Comparison of ENCODE assay signal across 10 mouse cellular contexts in genomic region chr4:44910065-44910464, GRCm38 (mm10).
DNase-seq lines count a peak whose midpoint lies in the region; TF ChIP-seq lines count a peak whose summit lies in the region.
"Had no signal": no experiment of that assay in that cellular context is flagged by ENCODE, and none has a peak within 500 bp of the region (broad histone marks: within the 10 kb centered on the region; RNA-seq: fewer than 3 reads in every experiment).

No protein-coding gene starts in this region.

- no peak overlapping the region for H3K4me2 ChIP-seq in CH12.LX (ENCODE audit: insufficient read depth, low read depth, poor library complexity, severe bottlenecking)

- no peak overlapping the region for H3K27ac ChIP-seq in CH12.LX (ENCODE audit: insufficient read depth, low read depth)
- H3K27ac ChIP-seq: forebrain, embryonic 10.5 days had no signal

- in situ Hi-C loops in CH12.LX (cut with MboI; ENCODE audit: low pct_ligation_motif_present, low pct_unique_long_range_greater_than_20kb, low sequenced_read_pairs), result loop anchor here (25.0 kb wide), 1 partner anchor 348 kb away; no protein-coding TSS in a partner anchor

- TF ChIP-seq POLR2A in CH12.LX (IDR thresholded peaks at IDR 0.05; ENCODE audit: low read depth, low read length), result no peak

- peaks cover 0 to 5% of the 10 kb centered on the region in 2 experiments for H3K36me3 ChIP-seq in CH12.LX (replicated peaks in 1 of 2; ENCODE audit: control insufficient read depth in 1 of 2, insufficient read depth in 1 of 2, low read length in 1 of 2)
- H3K36me3 ChIP-seq: forebrain, embryonic 10.5 days had no signal

- H3K27me3 ChIP-seq in CH12.LX (replicated peaks), result no peaks in the 10 kb centered on the region

- dilution Hi-C loops in CH12.LX (cut with MboI; ENCODE audit: extremely low pct_ligation_motif_present, extremely low pct_unique_long_range_greater_than_20kb, low sequenced_read_pairs), result no loop called here

- TF ChIP-seq CTCF in CH12.LX (conservative IDR thresholded peaks at IDR 0.05 in 1 of 2, IDR thresholded peaks at IDR 0.05 in 1 of 2; ENCODE audit: low read depth in 2 of 2, low read length in 2 of 2), result peak in 1 of 2 experiments; percentile 75; a peak in 2 of 4 replicates

- H3K9me3 ChIP-seq in CH12.LX (replicated peaks; ENCODE audit: low read length), result no peaks in the 10 kb centered on the region
- H3K9me3 ChIP-seq: forebrain, embryonic 10.5 days had no signal

- H3K79me2 ChIP-seq in CH12.LX (replicated peaks; ENCODE audit: control insufficient read depth, extremely low read depth, insufficient read depth, poor library complexity, severe bottlenecking), result peaks cover 2% of the 10 kb centered on the region; the same call in 1 of the 2 replicates

- peak; percentile 12 for DNase-seq in cerebellum, adult 9-10 months
- no peak for DNase-seq in cerebellum, postnatal 36 days
- peak; percentile 17 for DNase-seq in kidney, postnatal 10 days
- DNase-seq in kidney, adult 11 months, result no peak
- DNase-seq in CH12.LX (ENCODE audit: extremely low read depth), result peak; percentile 79
- DNase-seq in lung, postnatal 25 days (ENCODE audit: low spot score), result peak; percentile 36
- no peak for DNase-seq in right cerebral cortex, adult 2 months (ENCODE audit: low spot score in 2 of 2)
- no peak for DNase-seq in urinary bladder, postnatal 36 days (ENCODE audit: low spot score in 2 of 2)
- DNase-seq: heart, postnatal 36 days had no signal

- peaks cover 0 to 70% of the 10 kb centered on the region in 2 experiments; a peak in 2 of 4 replicates for H3K4me1 ChIP-seq in CH12.LX (ENCODE audit: control insufficient read depth in 1 of 2, insufficient read depth in 2 of 2)

- TF ChIP-seq EP300 in CH12.LX (IDR thresholded peaks at IDR 0.05; ENCODE audit: low read length), result 0 out of 2 replicates have a peak, but pooled peaks have one; percentile 33

- TF ChIP-seq RAD21 in CH12.LX (IDR thresholded peaks at IDR 0.05; ENCODE audit: low read depth, low read length), result peak; percentile 87

- no peak overlapping the region for H3K9ac ChIP-seq in CH12.LX (ENCODE audit: insufficient read depth, low read depth)

- no peak overlapping the region for H3K4me3 ChIP-seq in CH12.LX (replicated peaks in 1 of 3; ENCODE audit: low read depth in 2 of 3, low read length in 2 of 3, poor library complexity in 1 of 3)
- H3K4me3 ChIP-seq: forebrain, embryonic 10.5 days had no signal

TF ChIP-seq in CH12.LX, 34 proteins besides CTCF, POLR2A, EP300 and RAD21:
- TF ChIP-seq BHLHE40 (IDR thresholded peaks at IDR 0.05; ENCODE audit: low read depth, low read length) (peak; percentile 44; the same call in 1 of the 2 replicates), MEF2A (IDR thresholded peaks at IDR 0.05; ENCODE audit: borderline replicate concordance, low read depth, low read length) (peak; percentile 52; the same call in 1 of the 2 replicates), POLR2AphosphoS2 (IDR thresholded peaks at IDR 0.05; ENCODE audit: low read depth, low read length) (no peak), RCOR1 (conservative IDR thresholded peaks at IDR 0.05; ENCODE audit: low read depth, low read length) (no peak), JUND (conservative IDR thresholded peaks at IDR 0.05; ENCODE audit: low read depth, low read length) (peak; percentile 45; the same call in 1 of the 2 replicates), IRF4 (IDR thresholded peaks at IDR 0.05; ENCODE audit: low read depth, low read length) (0 out of 2 replicates have a peak, but pooled peaks have one; percentile 15), TCF12 (IDR thresholded peaks at IDR 0.05; ENCODE audit: low read depth, low read length) (no peak), NRF1 (IDR thresholded peaks at IDR 0.05; ENCODE audit: low read depth, low read length) (no peak), SMC3 (IDR thresholded peaks at IDR 0.05; ENCODE audit: low read depth, low read length) (peak; percentile 75), PAX5 (IDR thresholded peaks at IDR 0.05; ENCODE audit: low read length) (no peak), MAX (IDR thresholded peaks at IDR 0.05; ENCODE audit: low read length) (peak; percentile 71), ZC3H11A (IDR thresholded peaks at IDR 0.05; ENCODE audit: low read depth, low read length) (peak; percentile 19; the same call in 1 of the 2 replicates), HCFC1 (IDR thresholded peaks at IDR 0.05; ENCODE audit: low read depth, low read length) (no peak), JUN (IDR thresholded peaks at IDR 0.05; ENCODE audit: insufficient read depth, low read depth, low read length) (no peak), MYC (IDR thresholded peaks at IDR 0.05; ENCODE audit: low read depth, low read length) (0 out of 2 replicates have a peak, but pooled peaks have one; percentile 75)

Comparison
In these comparisons a context has a peak if more than half of its experiments do, and no peak if none do; other contexts are left out.
1. DNase-seq: peak in cerebellum, adult 9-10 months (single experiment), kidney, postnatal 10 days (single experiment), CH12.LX (single experiment) and lung, postnatal 25 days (single experiment); none in cerebellum, postnatal 36 days (0 of 2), kidney, adult 11 months (single experiment), right cerebral cortex, adult 2 months (0 of 2) and urinary bladder, postnatal 36 days (0 of 2).